Mouse (Mus musculus): ENCODE results near the gene Smarcc2.

DNA sequence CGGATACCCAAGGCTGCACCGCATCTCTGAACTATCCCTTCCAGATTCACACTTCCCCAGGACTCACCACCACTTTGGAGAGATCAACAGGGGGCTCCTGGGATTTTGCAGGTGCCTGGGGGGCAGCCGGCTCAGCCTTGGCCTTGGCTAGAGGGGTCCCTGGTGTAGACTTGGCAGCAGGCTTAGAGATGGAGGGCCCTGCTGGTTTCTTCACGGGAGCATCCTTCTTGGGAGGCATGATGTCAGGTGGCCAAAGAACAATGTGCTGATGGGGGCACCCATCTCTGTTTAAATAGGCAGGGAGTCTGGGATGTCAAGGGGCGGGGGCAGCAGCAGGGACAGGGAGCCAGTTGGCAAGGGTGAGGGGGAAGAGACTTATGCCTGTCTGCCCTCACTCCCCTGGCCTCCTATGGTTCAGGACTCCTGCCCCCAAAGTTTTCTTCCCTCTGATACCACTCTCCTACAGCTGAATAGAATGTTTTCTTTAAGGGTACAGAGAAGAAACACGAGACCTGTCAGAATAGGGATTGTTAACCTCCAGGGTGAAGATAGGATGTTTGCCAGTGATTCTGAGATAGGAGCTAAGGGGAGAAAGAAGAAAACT lies 38.2 kb downstream of the Smarcc2 start:
- TF ChIP-seq MYOD1 (IDR thresholded peaks at IDR 0.05; ENCODE audit: control insufficient read depth, insufficient read length, low read depth) (no peak), CTCF (IDR thresholded peaks at IDR 0.05; ENCODE audit: control insufficient read depth, insufficient read depth, insufficient read length) (no peak), MYOG (IDR thresholded peaks at IDR 0.05; ENCODE audit: control insufficient read depth, extremely low read depth, insufficient read length) (no peak)

All from C2C12 (cell line).